Mouse (Mus musculus) small intestine, adult 2 months (tissue): ENCODE measurements around the gene Smc3.

ENCODE experiments used
- CTCF ChIP-seq: fragments of 200-500 bp; IDR thresholded peaks from 2 replicates; pipeline ENCODE4 v1.5.1; 2012; ENCODE audit warnings: low read depth, mild to moderate bottlenecking, control low read depth, inconsistent platforms, low read length, moderate library complexity, mixed read lengths; ENCODE audit not compliant: insufficient replicate concordance, insufficient read length; ENCODE audit errors: extremely low read depth
- POLR2A ChIP-seq: fragments of 200-500 bp; IDR thresholded peaks from 2 replicates; pipeline ENCODE4 v1.6.1; 2012; ENCODE audit warnings: low read depth, mild to moderate bottlenecking, control low read depth, inconsistent platforms, low read length, moderate library complexity

- TF ChIP-seq CTCF (no peak), POLR2A (no peak)
These were observed 29.1 kb upstream of the Smc3 start for GRCm38 (mm10) chr19:53571056-53571455.
